Mouse (Mus musculus) heart, adult 9 months (tissue): ENCODE results near the gene Ltc4s.
A peak's percentile ranks its signal among the peaks of the same experiment; 100 is the strongest.

ENCODE experiments used
- DNase-seq, 2 experiments: peaks; one replicate each; pipeline ENCODE4 v3.0.0; 2022; ENCODE audit warnings: low spot score in 2 of 2

The Ltc4s gene

GRCm38 (mm10) chr11:50248473-50249171, 10.2 kb upstream of the Ltc4s start:
- no peak for DNase-seq

DNA sequence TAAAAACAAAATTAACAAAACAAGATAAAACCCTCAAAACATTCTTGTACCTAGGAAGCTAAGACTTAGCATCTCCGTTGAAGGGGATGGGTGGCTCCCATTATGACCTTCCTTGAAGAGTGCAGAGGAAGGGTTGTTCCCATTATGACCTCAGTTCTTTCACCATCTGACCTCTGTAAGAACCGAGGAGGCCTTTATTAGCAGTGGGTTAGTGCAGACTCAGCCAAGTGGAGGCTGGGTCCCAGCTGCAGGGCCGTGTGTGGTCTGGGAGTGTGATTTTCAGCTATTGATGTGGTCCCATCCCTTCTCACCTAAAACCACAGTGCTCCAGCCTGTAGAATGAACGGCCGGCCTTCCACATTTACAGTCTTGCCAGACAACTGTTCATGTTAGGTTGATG, 6.9 kb upstream of the Ltc4s start:
- peak in 1 of 2 experiments; percentile 62 for DNase-seq

DNA sequence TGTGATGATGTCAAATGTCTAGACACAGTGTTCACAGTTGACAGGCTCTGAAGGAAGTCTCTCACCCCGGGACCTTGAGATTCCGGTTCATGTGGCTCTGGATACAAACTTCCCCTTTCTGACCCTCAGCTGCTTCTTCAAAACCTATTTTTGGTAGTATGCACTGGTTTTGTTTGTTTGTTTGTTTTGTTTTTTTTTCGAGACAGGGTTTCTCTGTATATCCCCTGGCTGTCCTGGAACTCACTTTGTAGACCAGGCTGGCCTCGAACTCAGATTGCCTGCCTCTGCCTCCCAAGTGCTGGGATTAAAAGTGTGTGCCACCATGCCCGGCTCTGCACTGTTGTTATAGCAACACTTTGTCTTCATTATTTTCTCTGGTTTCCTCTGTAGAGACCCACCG, 5.5 kb upstream of the Ltc4s start:
- DNase-seq = no peak

- DNase-seq = peak in 1 of 2 experiments; percentile 66
Measured at GRCm38 (mm10) chr11:50240235-50240911, 2.0 kb upstream of the Ltc4s start.

DNA sequence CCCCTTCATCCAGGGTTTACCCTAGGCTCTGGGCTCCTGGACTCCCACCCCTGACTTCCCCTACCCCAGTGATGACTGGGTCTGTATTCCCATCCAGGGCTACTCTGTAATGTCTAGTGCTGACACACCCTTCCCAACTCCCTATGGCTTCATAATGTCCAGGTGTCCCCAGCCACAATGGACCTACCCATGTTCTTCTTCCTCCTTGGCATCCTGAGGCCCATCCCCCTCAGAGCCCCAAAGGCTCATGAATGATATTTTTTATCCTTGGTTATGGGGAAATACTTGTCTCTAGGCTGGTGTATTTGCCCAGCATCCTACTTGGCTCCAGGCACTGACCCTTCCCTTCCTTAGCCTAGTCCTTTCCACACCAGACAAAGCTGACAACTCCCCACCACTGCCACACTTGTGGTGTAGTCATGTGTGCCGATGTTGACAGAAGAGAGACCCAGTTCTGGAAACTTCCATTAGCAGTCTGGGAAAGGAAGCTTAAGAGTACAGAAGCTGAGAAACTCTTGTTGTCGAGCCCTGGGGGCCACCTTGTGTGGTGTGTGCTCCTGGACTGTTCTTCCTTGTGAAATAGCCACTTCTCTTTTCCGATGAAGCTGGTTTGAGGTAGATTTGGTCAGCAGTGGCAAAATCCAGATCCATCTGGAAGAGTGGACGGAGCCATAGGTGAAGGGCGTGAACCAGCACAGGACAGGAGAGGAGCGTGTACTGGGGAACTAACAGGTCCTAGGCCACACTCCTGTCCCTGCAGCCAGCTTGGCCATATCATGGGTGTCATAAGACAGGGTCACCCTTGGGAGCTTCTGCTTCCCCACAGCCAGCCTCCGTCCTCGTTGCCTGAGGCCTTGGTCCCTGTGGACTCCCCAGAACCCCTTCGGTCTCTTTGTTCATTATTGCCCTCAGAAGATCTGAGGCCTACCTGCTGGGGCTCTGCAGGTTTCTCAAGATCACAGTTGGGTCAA, 690 bp upstream of the Ltc4s start:
- DNase-seq = no peak

DNA sequence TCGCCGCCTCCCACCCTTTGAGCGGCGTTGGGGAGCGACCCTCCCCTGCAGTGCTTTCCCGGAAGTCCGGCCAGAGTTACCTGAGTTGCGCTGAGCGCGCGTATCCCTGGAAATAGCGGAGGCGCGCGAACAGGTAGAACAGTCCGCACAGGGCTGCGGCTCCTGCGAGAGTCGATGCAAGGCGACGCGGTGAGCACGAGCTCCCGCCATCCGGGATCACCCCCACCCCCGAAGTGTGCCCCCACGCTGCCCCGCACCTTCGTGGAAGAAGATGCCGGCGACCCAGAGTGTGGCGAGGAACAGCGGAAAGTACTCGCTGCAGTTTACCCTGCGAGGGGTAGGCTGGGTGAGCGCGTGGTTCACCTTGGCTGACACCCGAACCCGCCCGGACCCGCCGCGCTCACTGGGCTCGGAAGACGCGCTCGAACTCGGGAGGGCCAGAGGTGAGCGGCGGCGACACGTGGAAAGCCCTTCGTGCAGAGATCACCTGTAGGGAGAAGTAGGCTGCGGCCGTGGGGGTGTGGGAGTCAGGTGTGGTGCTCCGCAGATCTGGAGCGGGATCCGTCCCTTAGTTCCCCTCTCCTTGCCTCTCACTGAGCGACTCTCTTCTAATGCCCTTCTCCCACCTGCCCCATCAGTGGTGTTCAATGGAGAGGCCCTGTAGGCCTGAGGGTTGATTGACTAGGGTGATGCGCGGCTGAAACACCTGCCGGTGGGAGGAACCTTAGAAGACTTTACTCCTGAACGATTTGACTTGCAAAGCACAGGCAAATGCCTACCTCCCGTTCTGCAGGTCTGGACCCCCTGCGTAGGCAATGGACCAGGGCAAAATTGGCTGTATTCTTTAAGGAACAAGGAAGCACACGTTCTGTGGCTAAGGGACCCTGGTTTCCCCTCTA, 1.2 kb downstream of the Ltc4s start:
- DNase-seq = no peak

DNA sequence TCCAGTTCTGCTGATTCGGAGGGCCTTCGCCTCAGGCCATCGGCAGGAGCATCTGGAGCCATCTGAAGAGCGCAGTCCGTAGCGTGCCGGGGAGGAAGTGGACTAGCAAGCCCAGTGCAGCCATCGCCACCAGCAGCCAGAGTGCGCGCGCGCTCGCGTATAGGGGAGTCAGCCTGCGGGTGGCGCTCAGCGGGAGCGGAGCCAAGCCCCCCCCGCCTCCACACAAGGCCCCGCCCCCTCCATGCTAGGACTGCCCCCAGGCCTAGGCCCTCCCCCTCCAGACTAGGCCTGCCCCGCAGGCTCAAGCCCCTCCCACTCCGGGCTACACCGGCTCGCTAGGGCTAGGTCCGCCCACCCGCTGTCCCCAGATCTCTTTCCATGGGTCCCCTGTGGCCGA, 1.9 kb downstream of the Ltc4s start:
- peak; percentile 84 to 85 for DNase-seq

GRCm38 (mm10) chr11:50234606-50235005, 3.8 kb downstream of the Ltc4s start:
- DNase-seq = no peak

DNA sequence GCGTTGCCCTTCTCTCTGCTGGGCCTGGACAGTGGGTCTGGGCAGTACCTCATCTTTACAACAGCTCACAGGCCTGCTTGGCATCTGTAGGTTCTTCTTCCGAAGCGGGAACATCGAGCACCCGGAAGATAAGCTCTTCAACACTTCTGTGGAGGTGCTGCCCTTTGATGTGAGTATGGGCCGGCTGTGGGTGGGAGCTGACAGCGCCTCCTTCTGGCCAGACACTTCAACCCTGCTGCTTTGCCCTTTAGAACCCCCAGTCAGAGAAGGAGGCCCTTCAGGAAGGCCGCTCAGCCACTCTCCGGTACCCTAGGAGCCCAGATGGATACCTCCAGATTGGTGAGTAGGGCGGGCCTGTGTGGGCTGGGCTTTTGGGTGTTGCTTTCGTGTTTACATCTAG, 4.4 kb downstream of the Ltc4s start:
- no peak for DNase-seq

- no peak for DNase-seq
Measured at GRCm38 (mm10) chr11:50233022-50233421, 5.4 kb downstream of the Ltc4s start.

- DNase-seq = no peak
Measured at GRCm38 (mm10) chr11:50231411-50231810, 7.0 kb downstream of the Ltc4s start.

- no peak for DNase-seq
Measured at GRCm38 (mm10) chr11:50230481-50231304, 7.7 kb downstream of the Ltc4s start.

- no peak for DNase-seq
Measured at GRCm38 (mm10) chr11:50229252-50229910, 9.0 kb downstream of the Ltc4s start.

GRCm38 (mm10) chr11:50228772-50229171, 9.6 kb downstream of the Ltc4s start:
- DNase-seq = no peak

DNA sequence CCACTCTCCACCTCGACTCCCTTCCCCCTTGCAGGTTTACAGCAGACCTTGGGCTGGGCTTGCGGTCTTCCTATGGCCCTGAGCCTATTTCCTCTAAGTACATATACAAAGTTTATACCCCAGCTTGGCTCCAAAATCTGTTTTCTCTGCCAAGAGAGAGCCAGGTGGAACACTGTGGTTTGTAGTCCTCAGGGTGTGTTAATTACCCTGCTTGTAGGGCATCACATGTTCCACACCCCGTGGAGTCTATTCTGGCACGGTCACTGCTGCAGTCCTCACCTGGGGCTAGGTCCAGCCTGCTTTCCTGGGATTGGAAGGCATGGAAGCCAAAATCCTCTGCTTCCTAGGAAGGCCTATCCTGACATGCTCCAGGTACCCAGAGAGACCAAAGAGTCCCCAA, 10.7 kb downstream of the Ltc4s start:
- DNase-seq = no peak

GRCm38 (mm10) chr11:50227226-50227625, 11.2 kb downstream of the Ltc4s start:
- DNase-seq = no peak

GRCm38 (mm10) chr11:50226406-50226805, 12.0 kb downstream of the Ltc4s start:
- no peak for DNase-seq

DNA sequence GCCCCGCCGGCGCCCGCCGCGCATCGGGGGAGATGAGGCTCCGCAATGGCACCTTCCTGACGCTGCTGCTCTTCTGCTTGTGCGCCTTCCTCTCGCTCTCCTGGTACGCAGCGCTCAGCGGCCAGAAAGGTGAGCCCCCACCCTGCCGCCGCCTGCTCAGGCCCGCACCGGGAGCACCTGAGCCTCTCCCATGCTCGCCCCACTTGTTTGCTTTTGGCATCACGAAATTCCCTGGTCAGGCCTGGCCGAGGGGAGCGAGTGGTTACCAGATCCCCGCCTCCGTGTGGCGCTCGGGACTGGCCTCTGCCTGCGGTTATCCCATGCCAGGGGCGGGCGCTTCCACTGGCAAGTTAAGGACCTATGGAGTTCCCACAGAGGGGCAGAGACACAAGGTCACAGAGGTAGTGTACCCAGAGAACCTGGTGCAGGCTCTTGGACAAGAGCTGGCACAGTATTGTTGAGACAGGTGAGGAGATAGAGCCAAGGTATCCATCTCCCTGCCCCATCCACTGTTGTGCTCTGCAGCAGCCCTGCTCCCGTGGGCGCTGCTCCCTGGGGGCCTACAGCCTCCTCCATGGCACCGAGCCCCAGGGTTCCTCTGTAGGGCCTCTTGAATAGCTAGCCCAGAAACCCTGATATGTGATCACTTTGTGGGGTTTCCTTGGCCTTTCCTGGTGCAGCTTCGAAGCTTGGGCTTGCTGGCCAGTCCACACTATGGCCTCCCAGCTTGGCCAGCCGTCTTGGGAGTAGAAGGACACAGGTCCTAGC, 12.6 kb downstream of the Ltc4s start:
- no peak for DNase-seq
